Mouse (Mus musculus) forebrain, embryonic 10.5 days (tissue): Measurements from ENCODE around the gene Gas7. TPM values are rescaled to one million over a fixed set of nuclear protein-coding genes. Genes with fewer than 3 reads are reported as not detected.

Source experiments
- DNase-seq: peaks from one replicate; pipeline ENCODE4 v3.0.0-alpha.2; 2017; ENCODE audit warnings: low spot score; ENCODE audit errors: extremely low spot score
- H3K27ac ChIP-seq: fragments of 300-500 bp; sonication (generic); 2 replicates; pipeline ENCODE4 v1.5.1; 2016; ENCODE audit warnings: mild to moderate bottlenecking
- H3K27me3 ChIP-seq: fragments of 300-500 bp; sonication (generic); 2 replicates; pipeline ENCODE4 v1.6.1; 2016; ENCODE audit warnings: mild to moderate bottlenecking; ENCODE audit not compliant: poor library complexity, severe bottlenecking
- H3K36me3 ChIP-seq: fragments of 300-500 bp; sonication (generic); replicated peaks from 2 replicates; pipeline ENCODE4 v1.6.1; 2016; ENCODE audit warnings: mild to moderate bottlenecking, moderate library complexity
- H3K4me1 ChIP-seq: fragments of 300-500 bp; sonication (generic); 2 replicates; pipeline ENCODE4 v1.6.1; 2016
- H3K4me3 ChIP-seq: fragments of 300-500 bp; sonication (generic); 2 replicates; pipeline ENCODE4 v1.5.1; 2016; ENCODE audit warnings: mild to moderate bottlenecking, moderate library complexity
- H3K9me3 ChIP-seq: fragments of 300-500 bp; sonication (generic); 2 replicates; pipeline ENCODE4 v1.6.1; 2016; ENCODE audit warnings: mild to moderate bottlenecking, moderate library complexity
- WGBS: fragments of 180-500 bp; shearing (Covaris S2); methylation state at CpG from one replicate; pipeline ENCODE4 v1.1.7; 2016; 5-methylcytosine and 5-hydroxymethylcytosine counted together
- polyA plus RNA-seq: library from polyadenylated mRNA; unstranded; fragments of >200 nt; fragmentation: Nextera tagmentation; extraction: Ambion mirVana; gene quantifications from 2 replicates; pipeline ENCODE4 v1.2.1, GENCODE M21; 2016

Gas7 gene
- polyA plus RNA-seq, 1 experiment from 2014 or later = 3.1 TPM

DNA sequence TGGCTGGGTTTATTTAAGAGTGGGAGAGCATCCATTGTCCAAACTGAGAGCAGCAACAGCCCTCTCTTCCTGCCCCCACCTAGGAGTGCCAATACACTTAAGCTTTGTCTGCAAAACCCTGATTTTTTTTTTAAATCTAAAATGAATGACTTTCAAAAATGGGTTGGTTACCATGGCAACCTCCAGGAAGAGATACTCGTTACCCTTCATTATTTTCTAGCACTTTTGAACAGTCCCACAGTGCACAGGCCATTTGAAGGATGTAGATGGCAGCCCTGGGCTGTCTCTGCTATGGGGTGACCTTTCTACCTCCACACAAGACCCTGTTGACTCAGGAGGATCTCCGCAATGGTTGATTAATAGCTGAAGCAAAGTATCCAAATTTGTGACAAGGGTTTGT lies 230.9 kb downstream of the Gas7 start:
- H3K4me3 ChIP-seq = no peak overlapping the region
- peaks cover 13% of the 10 kb centered on the region; the same call in 1 of the 2 replicates for H3K4me1 ChIP-seq
- no peak for DNase-seq
- H3K27me3 ChIP-seq = no peaks in the 10 kb centered on the region
- 77% methylated on average over 2 of the region's 2 CpGs for WGBS
- H3K9me3 ChIP-seq = no peaks in the 10 kb centered on the region
- H3K36me3 ChIP-seq = no peaks in the 10 kb centered on the region
- no peak overlapping the region for H3K27ac ChIP-seq

DNA sequence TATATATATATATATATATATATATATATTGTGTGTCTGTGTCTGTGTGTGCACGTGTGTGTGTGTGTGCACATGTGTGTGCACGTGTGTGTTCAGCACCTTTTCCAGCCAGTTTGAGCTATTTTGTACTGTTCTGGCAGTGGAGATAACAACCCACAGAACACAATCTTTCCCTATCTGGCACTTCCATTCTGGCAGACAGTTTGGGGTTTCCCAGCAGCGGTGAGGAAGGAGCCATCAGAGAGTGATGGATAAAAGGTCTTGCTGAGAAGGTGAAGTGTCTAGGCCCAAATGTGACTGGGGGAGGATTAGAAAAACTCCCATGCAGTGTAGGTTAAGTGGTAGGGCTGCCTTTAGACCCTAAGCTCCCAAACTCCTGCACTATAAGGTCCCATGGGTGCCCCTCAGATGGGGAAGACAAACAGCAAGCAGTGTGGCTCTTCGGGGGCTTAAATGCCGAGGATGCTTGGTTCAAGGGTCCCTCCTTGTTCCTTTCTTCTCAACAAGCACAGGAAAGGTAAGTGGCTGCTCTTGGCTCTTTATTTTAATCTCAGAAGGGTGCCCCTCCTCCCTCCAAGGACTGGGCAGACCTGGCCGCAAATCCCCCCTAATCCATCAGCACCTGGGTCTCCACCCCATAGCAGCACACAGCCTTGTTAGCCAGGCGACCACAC lies 239.6 kb downstream of the Gas7 start, which contains the start of gene Rcvrn:
Gene Rcvrn (plus strand): TSS at position 624 of the 674 bp plus-strand sequence.
- no peaks in the 10 kb centered on the region; the same call in 1 of the 2 replicates for H3K27me3 ChIP-seq
- no peaks in the 10 kb centered on the region for H3K9me3 ChIP-seq
- WGBS = 70% methylated on average over 7 of the region's 7 CpGs
- no peak within 1 kb of the TSS for H3K27ac ChIP-seq
- no peaks in the 10 kb centered on the region for H3K36me3 ChIP-seq
- H3K4me1 ChIP-seq = peaks cover 9% of the 10 kb centered on the region; the same call in 1 of the 2 replicates
- no peak for DNase-seq
- H3K4me3 ChIP-seq = no peak within 1 kb of the TSS

DNA sequence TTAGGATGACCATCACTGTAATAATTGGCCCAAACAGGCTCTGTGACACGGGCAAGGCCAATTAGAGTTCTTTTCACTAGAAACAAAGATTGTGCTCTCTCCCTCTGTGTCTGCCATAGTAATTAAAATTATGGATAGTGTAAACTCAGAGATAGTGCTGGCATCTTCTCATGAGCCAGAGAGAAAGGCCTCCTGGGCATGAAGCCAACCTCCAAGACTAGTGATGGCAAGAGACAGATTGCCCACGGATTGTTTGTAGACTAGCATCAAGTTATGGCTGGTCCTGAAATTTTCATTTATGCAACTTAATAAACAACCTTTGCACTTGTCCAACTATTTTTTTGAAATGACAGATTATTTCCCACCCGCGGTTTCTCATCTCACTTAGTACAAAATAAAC lies 257.7 kb downstream of the Gas7 start:
- Histone ChIP-seq H3K36me3 (no peaks in the 10 kb centered on the region), H3K27ac (no peak overlapping the region), H3K9me3 (no peaks in the 10 kb centered on the region), H3K4me1 (no peaks in the 10 kb centered on the region), H3K4me3 (no peak overlapping the region), H3K27me3 (no peaks in the 10 kb centered on the region)
- DNase-seq = no peak
- 91% methylated on average over 4 of the region's 4 CpGs for WGBS

DNA sequence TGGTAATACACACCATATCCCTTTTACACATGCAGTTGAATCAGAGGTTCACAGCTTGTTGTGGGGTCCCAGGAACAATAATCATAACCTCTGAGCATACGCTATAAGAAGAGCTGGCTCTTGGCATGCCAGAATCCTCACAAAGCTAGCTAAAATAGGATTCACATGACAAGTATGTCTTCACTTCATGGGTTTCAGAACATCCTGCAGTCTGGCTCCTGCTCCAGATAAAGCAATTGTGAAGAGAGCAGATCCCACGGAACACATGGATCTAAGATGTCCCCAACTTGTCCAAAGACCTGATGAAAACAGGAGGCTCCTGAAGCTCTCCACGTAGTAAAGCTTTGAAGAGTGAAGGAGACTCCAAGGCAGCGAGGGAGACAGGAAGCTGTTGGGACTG lies 260.1 kb downstream of the Gas7 start:
- WGBS = 90% methylated on average over 4 of the region's 4 CpGs
- H3K27ac ChIP-seq = no peak overlapping the region
- H3K4me1 ChIP-seq = no peaks in the 10 kb centered on the region
- no peaks in the 10 kb centered on the region for H3K27me3 ChIP-seq
- DNase-seq = no peak
- H3K4me3 ChIP-seq = no peak overlapping the region
- H3K36me3 ChIP-seq = no peaks in the 10 kb centered on the region
- no peaks in the 10 kb centered on the region for H3K9me3 ChIP-seq

DNA sequence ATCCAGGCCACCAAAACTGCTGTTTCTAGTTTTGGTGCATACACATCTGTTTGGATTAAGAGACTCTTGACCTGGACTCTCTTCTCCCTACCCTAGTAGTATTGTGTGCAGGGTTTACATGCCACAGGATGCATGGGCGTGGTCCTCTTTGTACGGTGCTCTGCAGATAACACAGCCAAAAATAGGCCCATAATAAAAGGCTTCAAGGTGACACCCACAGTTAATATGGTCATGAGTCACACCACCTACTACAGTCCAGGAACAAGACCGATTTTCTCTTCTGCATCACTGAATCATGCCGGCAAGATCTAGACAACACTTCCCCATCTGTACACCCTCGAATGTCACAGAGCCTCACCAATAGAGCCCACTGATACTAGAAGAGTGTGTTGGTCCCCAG lies 266.2 kb downstream of the Gas7 start:
- no peak overlapping the region for H3K27ac ChIP-seq
- H3K4me1 ChIP-seq = no peaks in the 10 kb centered on the region
- no peaks in the 10 kb centered on the region for H3K27me3 ChIP-seq
- 89% methylated on average over 5 of the region's 5 CpGs for WGBS
- H3K36me3 ChIP-seq = no peaks in the 10 kb centered on the region
- no peak overlapping the region for H3K4me3 ChIP-seq
- no peaks in the 10 kb centered on the region for H3K9me3 ChIP-seq
- no peak for DNase-seq

DNA sequence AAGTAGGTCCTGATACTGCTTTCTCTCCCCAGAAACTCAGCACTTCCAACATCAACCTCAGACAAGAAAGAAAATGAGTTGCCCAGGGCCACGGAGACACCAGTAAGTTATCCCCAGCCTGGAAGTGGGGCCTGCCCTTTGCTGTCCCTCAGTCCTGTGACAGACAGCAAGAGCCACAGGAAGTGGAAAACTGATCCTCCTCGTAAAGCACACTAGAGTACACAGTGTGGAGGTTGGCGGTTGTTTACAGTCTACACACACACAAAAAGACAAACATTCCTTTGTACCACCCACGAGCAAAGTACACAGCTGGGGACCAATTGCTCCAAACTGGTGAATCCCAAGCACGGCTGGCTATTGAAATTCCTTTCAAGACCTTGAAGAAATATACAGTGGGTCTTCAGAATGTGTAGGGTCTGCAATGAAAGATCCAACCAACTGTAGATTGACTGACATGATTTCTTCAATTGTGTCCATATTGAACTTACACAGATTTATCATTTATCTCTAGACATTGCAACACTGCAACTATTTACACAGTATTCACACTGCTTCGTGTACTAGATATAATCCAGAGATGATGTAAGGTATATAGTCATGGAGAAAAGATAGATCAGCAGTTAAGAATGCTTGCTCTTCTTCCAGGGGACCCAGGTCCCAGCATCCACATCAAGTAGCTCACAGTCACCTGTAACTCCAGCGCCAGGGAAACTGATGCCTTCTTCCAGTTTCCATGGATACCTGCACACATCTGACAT lies 267.3 kb downstream of the Gas7 start:
- H3K27me3 ChIP-seq = no peaks in the 10 kb centered on the region
- no peak for DNase-seq
- WGBS = 75% methylated on average over 7 of the region's 7 CpGs
- H3K9me3 ChIP-seq = no peaks in the 10 kb centered on the region
- no peak overlapping the region for H3K27ac ChIP-seq
- no peaks in the 10 kb centered on the region for H3K36me3 ChIP-seq
- H3K4me1 ChIP-seq = no peaks in the 10 kb centered on the region
- no peak overlapping the region for H3K4me3 ChIP-seq

DNA sequence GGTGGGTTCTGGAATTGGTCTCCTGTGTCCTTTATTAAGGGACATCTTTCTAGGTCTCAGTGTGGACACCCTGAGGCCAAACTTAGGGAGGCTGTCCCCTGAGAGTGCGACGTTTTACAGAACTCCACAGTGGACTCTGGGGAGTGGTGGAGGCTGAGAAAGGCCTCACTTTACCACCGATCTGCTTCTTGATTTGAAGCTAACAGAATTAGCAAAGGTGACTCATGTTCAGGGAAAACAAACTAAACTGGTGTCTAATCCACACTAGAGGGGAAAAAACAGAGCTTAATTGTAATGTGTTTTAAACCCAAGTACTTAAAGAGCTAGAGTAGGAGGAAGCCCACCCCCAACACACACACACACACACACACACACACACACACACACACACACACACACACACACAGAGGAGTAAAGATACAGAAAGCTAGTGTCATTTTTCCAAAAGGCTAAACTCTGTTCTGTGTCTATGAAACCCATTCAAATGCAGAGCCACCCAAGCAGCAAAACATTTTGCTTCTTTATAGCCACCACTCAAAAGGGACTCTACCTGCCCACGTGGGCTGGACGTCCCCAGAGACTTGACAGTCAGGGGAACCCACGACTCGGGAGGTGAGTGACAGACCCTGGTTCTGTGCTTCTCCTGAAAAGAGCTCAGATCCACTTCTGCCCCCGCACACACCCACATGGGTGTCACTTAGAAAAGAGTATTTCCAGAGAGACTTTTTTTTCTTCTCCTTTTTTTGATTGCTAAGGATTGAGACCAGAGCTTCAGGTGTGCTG lies 268.2 kb downstream of the Gas7 start:
- no peaks in the 10 kb centered on the region for H3K36me3 ChIP-seq
- no peaks in the 10 kb centered on the region for H3K27me3 ChIP-seq
- 80% methylated on average over 8 of the region's 8 CpGs for WGBS
- no peaks in the 10 kb centered on the region for H3K4me1 ChIP-seq
- no peak overlapping the region for H3K4me3 ChIP-seq
- H3K27ac ChIP-seq = no peak overlapping the region
- H3K9me3 ChIP-seq = no peaks in the 10 kb centered on the region
- no peak for DNase-seq

DNA sequence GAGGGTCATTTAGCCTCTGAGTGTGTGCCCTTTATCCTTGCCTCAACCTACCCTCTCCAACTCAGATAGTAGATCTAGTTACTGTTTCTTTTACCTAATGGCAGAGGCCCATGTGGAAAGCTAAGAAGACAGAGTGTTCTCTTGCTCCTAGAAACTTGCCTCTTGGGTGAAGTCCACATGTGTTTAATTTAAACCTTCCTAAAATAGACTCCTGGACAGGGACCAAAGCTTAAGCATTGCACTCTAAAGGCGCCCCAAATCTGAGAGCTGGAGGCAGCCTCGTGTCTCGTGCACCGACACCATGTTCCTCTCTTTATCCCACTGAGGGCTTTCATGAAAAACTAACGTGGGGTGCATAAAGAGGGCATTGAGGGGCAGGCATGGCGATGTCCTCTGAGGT lies 271.9 kb downstream of the Gas7 start:
- H3K27ac ChIP-seq = no peak overlapping the region
- no peak for DNase-seq
- no peak overlapping the region for H3K4me3 ChIP-seq
- no peaks in the 10 kb centered on the region for H3K27me3 ChIP-seq
- WGBS = 85% methylated on average over 6 of the region's 6 CpGs
- no peaks in the 10 kb centered on the region for H3K9me3 ChIP-seq
- H3K36me3 ChIP-seq = no peaks in the 10 kb centered on the region
- H3K4me1 ChIP-seq = no peaks in the 10 kb centered on the region

DNA sequence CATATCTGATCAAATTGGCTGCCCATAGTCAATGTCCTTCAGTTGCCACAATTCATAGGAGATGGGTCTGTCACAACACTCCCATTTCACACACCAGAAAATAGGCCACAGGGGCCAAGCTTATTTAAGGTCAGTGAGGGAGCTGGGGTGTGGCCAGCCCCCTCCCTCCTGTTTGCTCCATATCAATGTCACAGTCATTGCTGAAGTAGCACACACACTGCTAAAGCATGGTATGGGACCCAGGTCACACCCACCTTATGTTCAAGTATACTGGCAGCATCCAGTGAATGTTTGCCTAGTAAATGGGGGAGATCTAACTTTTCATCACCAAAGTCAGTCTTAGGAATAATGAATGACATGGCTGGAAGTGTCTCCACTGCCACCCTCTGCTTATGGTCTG lies 273.5 kb downstream of the Gas7 start:
- H3K9me3 ChIP-seq = no peaks in the 10 kb centered on the region
- no peaks in the 10 kb centered on the region for H3K27me3 ChIP-seq
- no peak for DNase-seq
- H3K36me3 ChIP-seq = no peaks in the 10 kb centered on the region
- no peak overlapping the region for H3K27ac ChIP-seq
- H3K4me1 ChIP-seq = no peaks in the 10 kb centered on the region
- no peak overlapping the region for H3K4me3 ChIP-seq

DNA sequence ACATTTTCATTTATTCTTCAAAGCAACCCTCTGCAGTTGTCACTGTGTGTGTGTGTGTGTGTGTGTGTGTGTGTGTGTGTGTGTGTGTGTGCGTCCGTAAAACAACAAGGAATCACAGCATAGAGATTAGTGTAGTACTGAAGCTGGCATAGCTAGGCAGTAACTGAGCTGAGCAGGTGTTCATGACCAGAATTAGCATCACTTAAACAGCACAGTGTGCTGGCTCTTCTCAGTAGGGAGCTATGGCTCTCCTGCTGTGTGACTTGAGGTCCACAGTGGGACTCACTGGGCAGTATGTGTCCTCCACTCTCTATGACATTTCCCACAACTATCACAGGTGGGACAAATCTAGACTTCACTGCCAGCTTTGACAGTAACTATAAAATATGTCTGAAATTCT lies 275.8 kb downstream of the Gas7 start:
- no peaks in the 10 kb centered on the region for H3K27me3 ChIP-seq
- 100% methylated on average over 2 of the region's 2 CpGs for WGBS
- no peaks in the 10 kb centered on the region for H3K9me3 ChIP-seq
- H3K4me3 ChIP-seq = no peak overlapping the region
- H3K4me1 ChIP-seq = no peaks in the 10 kb centered on the region
- DNase-seq = no peak
- H3K36me3 ChIP-seq = no peaks in the 10 kb centered on the region
- no peak overlapping the region for H3K27ac ChIP-seq

DNA sequence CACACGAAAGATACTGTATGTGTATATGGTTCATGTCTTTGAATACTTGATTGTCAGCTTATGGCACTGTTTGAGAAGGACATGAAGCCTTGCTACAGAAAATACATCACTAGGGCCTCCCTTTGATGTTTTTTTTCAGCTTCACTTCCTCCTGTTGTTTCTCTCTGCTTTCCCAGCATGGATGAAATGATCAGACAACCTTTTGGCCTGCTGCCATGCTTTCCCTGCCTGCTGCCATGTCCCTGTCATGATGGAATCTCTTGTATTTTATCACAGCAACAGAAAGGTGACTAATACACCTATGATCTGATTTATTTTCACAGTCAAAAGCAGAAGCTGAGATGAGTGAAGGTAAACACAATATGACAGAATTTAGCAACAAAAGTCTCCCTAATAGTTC lies 278.5 kb downstream of the Gas7 start:
- H3K9me3 ChIP-seq = no peaks in the 10 kb centered on the region
- no peak overlapping the region for H3K4me3 ChIP-seq
- H3K27ac ChIP-seq = no peak overlapping the region
- no peaks in the 10 kb centered on the region for H3K36me3 ChIP-seq
- DNase-seq = no peak
- no peaks in the 10 kb centered on the region for H3K27me3 ChIP-seq
- H3K4me1 ChIP-seq = no peaks in the 10 kb centered on the region
- 86% methylated on average over 1 of the region's 1 CpGs for WGBS

DNA sequence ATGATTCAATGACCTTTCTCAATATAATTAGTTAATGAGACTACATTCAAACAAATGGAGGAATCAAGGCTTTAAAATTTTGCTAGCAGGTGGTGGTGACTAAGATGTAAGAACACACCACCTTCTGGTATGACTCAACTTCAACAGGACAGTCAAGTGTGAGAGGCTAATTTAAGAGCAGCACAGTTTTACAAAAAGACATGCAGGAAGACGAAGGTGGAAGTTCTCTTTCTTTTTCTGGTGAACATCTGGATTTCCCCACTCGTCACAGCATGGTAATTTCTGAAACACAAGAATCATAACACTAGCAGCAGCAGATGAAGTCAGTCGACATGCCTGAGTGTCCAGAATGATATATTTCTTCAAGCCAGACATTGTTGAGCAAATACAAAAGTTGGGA lies 279.4 kb downstream of the Gas7 start:
- no peaks in the 10 kb centered on the region for H3K27me3 ChIP-seq
- no peaks in the 10 kb centered on the region for H3K4me1 ChIP-seq
- WGBS = 85% methylated on average over 3 of the region's 3 CpGs
- DNase-seq = no peak
- no peaks in the 10 kb centered on the region for H3K9me3 ChIP-seq
- no peak overlapping the region for H3K27ac ChIP-seq
- no peaks in the 10 kb centered on the region for H3K36me3 ChIP-seq
- H3K4me3 ChIP-seq = no peak overlapping the region

DNA sequence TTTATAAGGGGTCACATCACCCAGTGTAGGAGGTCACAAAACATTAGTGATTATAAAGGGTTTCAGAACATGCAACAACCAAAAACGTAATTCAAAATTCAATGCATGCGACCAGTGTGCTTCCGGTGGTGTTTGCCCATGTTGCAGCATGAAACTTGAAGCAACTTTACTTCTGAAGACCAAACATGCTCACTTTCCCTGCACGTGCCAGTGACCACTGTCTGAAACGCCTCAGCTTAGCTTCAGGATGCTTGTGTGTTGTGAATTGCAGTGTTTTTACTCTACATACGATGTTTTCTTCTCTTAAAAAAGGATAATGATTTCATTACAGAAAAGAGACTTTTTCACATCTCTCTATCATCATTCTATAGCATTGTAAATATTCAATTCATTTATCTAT lies 283.1 kb downstream of the Gas7 start:
- Histone ChIP-seq H3K36me3 (no peaks in the 10 kb centered on the region), H3K4me1 (no peaks in the 10 kb centered on the region), H3K27me3 (no peaks in the 10 kb centered on the region), H3K4me3 (no peak overlapping the region), H3K9me3 (no peaks in the 10 kb centered on the region), H3K27ac (no peak overlapping the region)
- 88% methylated on average over 6 of the region's 6 CpGs for WGBS
- no peak for DNase-seq
